Mouse (Mus musculus): ENCODE results near the gene Olfr402.
"Not testable (repeated sequence)": the region's sequence is repeated elsewhere in the genome, so short reads cannot be mapped to it uniquely, and the experiment has no call there.

- not testable (repeated sequence) for TF ChIP-seq CTCF (conservative IDR thresholded peaks at IDR 0.05; ENCODE audit: low read length); POU5F1 (IDR thresholded peaks at IDR 0.05; ENCODE audit: borderline replicate concordance, low read length)
Observed at GRCm38 (mm10) chr11:74140001-74140400, 13.3 kb upstream of the Olfr402 start.
